Mouse (Mus musculus) embryo, embryonic 10 days (tissue): ENCODE measurements around the gene Plekha7.
A peak's percentile ranks its signal among the peaks of the same experiment; 100 is the strongest.

Experiments
- DNase-seq: peaks from one replicate; pipeline ENCODE4 v3.0.0-alpha.2; 2015; ENCODE audit warnings: low spot score

Plekha7 gene

GRCm38 (mm10) chr7:116287959-116288358 lies 20.2 kb downstream of the Plekha7 start:
- no peak for DNase-seq

GRCm38 (mm10) chr7:116286611-116287355 lies 21.4 kb downstream of the Plekha7 start:
- no peak for DNase-seq

- no peak for DNase-seq
These were observed 22.0 kb downstream of the Plekha7 start for GRCm38 (mm10) chr7:116286173-116286572.

- no peak for DNase-seq
These were observed 23.0 kb downstream of the Plekha7 start for GRCm38 (mm10) chr7:116285216-116285615.

GRCm38 (mm10) chr7:116282755-116283154 lies 25.4 kb downstream of the Plekha7 start:
- DNase-seq: peak; percentile 87

GRCm38 (mm10) chr7:116280126-116280525 lies 28.1 kb downstream of the Plekha7 start:
- DNase-seq: peak; percentile 60

GRCm38 (mm10) chr7:116278280-116278679 lies 29.9 kb downstream of the Plekha7 start:
- DNase-seq: no peak

- DNase-seq: no peak
These were observed 31.9 kb downstream of the Plekha7 start for GRCm38 (mm10) chr7:116276315-116276714.

- DNase-seq: no peak
These were observed 35.1 kb downstream of the Plekha7 start for GRCm38 (mm10) chr7:116273111-116273510.

GRCm38 (mm10) chr7:116269501-116269995 lies 38.6 kb downstream of the Plekha7 start:
- DNase-seq: no peak

- DNase-seq: peak; percentile 34
These were observed 39.9 kb downstream of the Plekha7 start for GRCm38 (mm10) chr7:116268113-116268926.

GRCm38 (mm10) chr7:116263281-116263680 lies 44.9 kb downstream of the Plekha7 start:
- no peak for DNase-seq

- DNase-seq: no peak
These were observed 45.7 kb downstream of the Plekha7 start for GRCm38 (mm10) chr7:116262508-116262907.

GRCm38 (mm10) chr7:116262101-116262500 lies 46.1 kb downstream of the Plekha7 start:
- peak; percentile 32 for DNase-seq

- DNase-seq: no peak
These were observed 47.2 kb downstream of the Plekha7 start for GRCm38 (mm10) chr7:116260826-116261615.

- no peak for DNase-seq
These were observed 49.6 kb downstream of the Plekha7 start for GRCm38 (mm10) chr7:116258464-116259185.

GRCm38 (mm10) chr7:116257953-116258352 lies 50.2 kb downstream of the Plekha7 start:
- no peak for DNase-seq

- DNase-seq: no peak
These were observed 52.5 kb downstream of the Plekha7 start for GRCm38 (mm10) chr7:116255664-116256063.

- no peak for DNase-seq
These were observed 53.5 kb downstream of the Plekha7 start for GRCm38 (mm10) chr7:116254660-116255059.

GRCm38 (mm10) chr7:116252470-116252869 lies 55.7 kb downstream of the Plekha7 start:
- no peak for DNase-seq

GRCm38 (mm10) chr7:116251516-116251915 lies 56.7 kb downstream of the Plekha7 start:
- no peak for DNase-seq
